Mouse (Mus musculus) heart, postnatal 10 days (tissue): ENCODE measurements around the gene Zfp936. TPM values are rescaled to one million over a fixed set of nuclear protein-coding genes. Genes with fewer than 3 reads are reported as not detected.
"Not testable (repeated sequence)": the region's sequence is repeated elsewhere in the genome, so short reads cannot be mapped to it uniquely, and the experiment has no call there.

Experiments
- DNase-seq, 2 experiments: peaks; one replicate each; pipeline ENCODE4 v3.0.0; 2021
- intact Hi-C: fragments of 180-260 bp; cut with DNase I; formaldehyde crosslinking; loops from one replicate; pipeline ENCODE4 v1.15.1; 2025
- microRNA-seq, 2 experiments: library from miRNA; unstranded; fragments of <30 nt; microRNA quantifications; one replicate each; pipeline ENCODE4 v1.2.0; 2022
- total RNA-seq, 2 experiments: library from RNA; stranded (reverse); gene quantifications; 2 replicates each; pipeline ENCODE4 v1.2.3; 2021

Zfp936 gene
- not detected for total RNA-seq

DNA sequence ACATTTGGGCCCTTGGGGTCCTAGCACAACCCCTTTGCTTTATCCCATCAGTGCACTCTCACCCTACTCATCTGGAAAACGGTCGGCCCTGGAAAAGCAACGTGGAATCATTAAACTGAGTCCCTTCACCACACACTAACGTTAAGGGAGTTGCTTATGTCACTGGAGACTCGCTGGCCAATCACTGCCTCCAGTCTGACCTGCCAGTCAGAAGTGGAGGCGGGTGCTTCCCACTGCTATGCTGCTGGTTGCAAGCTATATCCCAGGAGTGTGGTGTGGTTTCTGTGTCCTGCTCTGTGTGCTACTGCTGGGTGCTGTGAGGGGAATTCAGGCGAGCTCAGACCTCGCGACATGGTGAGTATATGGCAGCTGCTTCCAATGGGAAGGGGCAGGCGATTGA lies at the start of gene Zfp936:
Zfp936 (plus strand) TSS at position 301 of the 400 bp plus-strand sequence.
- intact Hi-C loops: loop anchor here (10.0 kb wide), 1 partner anchor 469 kb away; the partner anchor contains the start of gene Zfp976
- DNase-seq: not testable (repeated sequence)

DNA sequence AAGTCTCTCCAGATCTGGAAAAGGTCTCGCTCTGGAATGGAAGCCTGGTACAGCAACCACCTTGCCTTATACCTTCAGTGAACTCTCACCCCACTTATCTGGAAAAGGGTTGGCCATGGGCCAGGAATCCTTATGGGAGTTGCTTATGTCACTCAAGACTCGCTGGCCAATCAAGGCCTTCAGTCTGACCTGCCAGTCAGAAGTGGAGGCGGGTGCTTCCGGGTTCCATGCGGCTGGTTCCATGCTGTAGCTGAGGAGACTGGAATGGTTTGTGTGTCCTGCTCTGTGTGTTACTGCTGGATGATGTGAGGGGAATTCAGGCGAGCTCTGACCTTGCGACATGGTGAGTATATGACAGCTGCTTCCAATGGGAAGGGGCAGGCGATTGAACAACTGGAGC lies 36.2 kb upstream of the Zfp936 start:
- no peak for DNase-seq

DNA sequence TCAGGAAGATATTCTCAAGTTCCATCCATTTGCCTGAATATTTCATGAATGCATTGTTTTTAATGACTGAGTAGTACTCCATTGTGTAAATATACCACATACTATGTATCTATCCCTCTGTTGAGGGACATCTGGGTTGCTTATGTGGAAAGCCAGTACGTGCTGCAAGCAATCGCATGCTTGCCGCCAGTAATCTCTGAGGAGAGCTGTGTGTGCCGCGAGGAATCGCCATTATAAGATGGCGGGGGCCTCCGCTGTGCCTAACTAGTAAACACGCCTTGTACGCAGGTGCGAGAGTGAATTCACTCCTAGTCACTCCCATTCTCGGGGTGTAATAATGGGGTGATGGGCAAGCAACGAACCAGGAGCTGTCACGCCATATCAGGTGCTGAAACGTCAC lies 14.7 kb downstream of the Zfp936 start:
- DNase-seq, intact Hi-C loops: not testable (repeated sequence)

More for the DNA sequence above, 36.2 kb upstream of the Zfp936 start:
- intact Hi-C loops: no loop called here

DNA sequence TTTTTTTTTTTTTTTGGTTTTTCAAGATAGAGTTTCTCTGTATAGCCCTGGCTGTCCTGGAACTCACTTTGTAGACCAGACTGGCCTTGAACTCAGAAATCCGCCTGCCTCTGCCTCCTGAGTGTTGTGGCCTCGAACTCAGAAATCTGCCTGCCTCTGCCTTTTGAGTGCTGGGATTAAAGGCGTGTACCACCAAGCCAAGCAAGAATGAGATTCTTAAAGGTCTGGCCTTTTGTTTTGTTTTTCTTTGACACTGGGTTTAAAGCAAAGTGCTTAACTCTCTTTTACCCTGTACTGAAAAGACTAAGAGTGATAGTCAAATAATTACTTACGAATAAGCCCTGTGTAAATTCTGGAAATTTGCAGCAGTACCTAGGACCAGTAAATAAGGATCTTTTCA lies 50.1 kb downstream of the Zfp936 start:
- DNase-seq, intact Hi-C loops: not testable (repeated sequence)

DNA sequence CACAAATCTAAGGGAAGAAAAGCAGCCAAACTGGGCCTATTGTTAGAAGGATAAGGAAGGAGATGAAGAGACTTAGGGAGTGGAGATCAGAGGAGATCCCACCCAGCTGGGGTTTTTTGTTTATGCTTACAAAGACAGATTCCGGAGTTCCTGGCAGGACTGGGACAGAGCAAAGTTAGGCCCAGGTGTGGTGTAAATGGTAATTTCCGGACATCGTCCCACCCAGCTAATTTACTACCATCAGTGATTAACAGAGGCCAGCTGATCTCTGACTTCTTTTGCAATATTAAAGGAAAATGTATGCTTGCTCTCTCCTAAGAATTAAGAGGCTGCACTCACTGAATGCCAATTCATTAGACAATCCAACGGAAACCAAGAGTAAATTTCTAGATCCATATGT lies 53.1 kb downstream of the Zfp936 start:
- DNase-seq, intact Hi-C loops: not testable (repeated sequence)

DNA sequence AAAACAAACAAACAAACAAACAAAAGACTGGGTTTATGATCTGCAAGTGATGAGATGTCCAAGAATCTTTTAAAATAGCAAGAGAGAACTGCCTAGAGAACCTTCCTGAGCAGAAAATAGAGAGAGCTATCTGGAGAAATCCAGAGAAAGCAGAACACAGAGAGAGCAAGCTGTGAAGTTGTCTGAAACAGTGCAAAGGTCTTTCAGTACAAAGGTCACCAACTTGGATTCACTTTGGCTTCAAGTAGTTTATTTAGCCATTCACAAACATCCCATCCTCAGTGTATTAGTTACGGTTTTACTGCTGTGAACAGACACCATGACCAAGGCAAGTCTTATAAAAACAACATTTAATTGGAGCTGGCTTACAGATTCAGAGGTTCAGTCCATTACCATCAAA lies 53.8 kb downstream of the Zfp936 start:
- intact Hi-C loops, DNase-seq: not testable (repeated sequence)

DNA sequence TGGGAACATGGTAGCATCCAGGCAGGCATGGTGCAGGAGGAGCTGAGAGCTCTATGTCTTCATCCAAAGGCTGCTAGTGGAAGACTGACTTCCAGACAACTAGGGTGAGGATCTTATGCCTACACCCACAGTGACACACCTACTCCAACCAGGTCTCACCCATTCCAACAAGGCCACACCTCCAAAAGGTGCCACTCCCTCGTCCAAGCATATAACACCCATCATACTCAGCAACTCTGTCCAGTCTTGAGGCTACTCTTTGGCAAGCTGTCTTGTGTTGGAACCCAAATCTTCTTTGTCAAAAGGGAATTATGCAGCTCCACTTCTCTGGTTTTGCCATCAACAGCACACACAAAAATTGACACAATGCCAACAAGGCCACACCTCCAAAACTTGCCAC lies 54.2 kb downstream of the Zfp936 start:
- intact Hi-C loops, DNase-seq: not testable (repeated sequence)

DNA sequence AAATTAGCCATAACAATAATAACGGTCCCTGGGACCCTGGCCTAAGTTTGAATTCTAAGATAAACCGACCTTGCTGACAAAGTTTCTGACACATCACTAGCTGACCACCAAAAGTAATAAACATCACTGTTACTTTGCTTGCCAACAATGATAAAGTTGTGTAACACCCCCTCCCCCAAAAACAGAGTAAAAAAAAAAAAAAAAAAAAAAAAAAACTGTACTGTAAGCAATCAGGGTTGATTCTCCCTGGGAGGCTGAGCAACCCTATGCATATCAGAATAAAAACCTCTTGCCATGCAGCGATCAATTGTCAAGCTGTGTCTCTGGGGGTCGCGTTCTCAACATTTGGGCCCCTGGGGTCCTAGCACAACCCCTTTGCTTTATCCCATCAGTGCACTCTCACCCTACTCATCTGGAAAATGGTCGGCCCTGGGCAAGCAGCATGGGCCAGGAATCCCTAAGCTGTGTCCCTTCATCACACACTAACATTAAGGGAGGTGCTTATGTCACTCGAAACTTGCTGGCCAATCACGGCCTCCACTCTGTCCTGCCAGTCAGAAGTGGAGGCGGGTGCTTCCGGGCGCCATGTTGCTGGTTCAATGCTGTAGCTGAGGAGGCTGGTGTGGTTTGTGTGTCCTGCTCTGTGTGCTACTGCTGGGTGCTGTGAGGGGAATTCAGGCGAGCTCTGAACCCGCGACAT lies 63.1 kb downstream of the Zfp936 start:
- no peak for DNase-seq
- intact Hi-C loops: no loop called here

DNA sequence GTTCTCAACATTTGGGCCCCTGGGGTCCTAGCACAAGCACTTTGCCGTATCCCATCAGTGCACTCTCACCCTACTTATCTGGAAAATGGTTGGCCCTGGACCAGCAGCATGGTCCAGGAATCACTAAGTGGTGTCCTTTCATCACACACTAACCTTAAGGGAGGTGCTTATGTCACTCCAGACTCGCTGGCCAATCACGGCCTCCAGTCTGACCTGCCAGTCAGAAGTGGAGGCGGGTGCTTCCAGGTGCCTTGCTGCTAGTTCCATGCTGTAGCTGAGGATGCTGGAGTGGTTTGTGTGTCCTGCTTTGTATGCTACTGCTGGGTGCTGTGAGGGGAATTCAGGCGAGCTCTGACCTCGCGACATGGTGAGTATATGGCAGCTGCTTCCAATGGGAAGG lies 99.8 kb downstream of the Zfp936 start:
- intact Hi-C loops: not testable (repeated sequence)
- DNase-seq: peak; percentile 8 to 15

Small RNAs within 50 kb of the gene (microRNA-seq; reads per million reads assigned to microRNA genes)
- 0 reads per million in 2 experiments for gene Gm22707

Other genes starting within 250 kb of the Zfp936 start
- under 1 TPM; 0.07 TPM for gene Gm2381, start 247.0 kb upstream of the Zfp936 start, total RNA-seq
- gene Vmn2r63, start 180.4 kb upstream of the Zfp936 start, total RNA-seq: not detected
- gene Gm9268, start 95.5 kb upstream of the Zfp936 start, total RNA-seq: not detected
- 10 to 100 TPM; 16.7 to 20.1 TPM for gene Zfp715, start 199.1 kb downstream of the Zfp936 start, total RNA-seq
- not detected for gene Siglecf, start 237.1 kb downstream of the Zfp936 start, total RNA-seq